Mouse (Mus musculus) small intestine, adult 2 months (tissue): ENCODE measurements around the gene Hivep2.

Source experiments
- CTCF ChIP-seq: fragments of 200-500 bp; IDR thresholded peaks from 2 replicates; pipeline ENCODE4 v1.5.1; 2012; ENCODE audit warnings: low read depth, mild to moderate bottlenecking, control low read depth, inconsistent platforms, low read length, moderate library complexity, mixed read lengths; ENCODE audit not compliant: insufficient replicate concordance, insufficient read length; ENCODE audit errors: extremely low read depth
- POLR2A ChIP-seq: fragments of 200-500 bp; IDR thresholded peaks from 2 replicates; pipeline ENCODE4 v1.6.1; 2012; ENCODE audit warnings: low read depth, mild to moderate bottlenecking, control low read depth, inconsistent platforms, low read length, moderate library complexity

DNA sequence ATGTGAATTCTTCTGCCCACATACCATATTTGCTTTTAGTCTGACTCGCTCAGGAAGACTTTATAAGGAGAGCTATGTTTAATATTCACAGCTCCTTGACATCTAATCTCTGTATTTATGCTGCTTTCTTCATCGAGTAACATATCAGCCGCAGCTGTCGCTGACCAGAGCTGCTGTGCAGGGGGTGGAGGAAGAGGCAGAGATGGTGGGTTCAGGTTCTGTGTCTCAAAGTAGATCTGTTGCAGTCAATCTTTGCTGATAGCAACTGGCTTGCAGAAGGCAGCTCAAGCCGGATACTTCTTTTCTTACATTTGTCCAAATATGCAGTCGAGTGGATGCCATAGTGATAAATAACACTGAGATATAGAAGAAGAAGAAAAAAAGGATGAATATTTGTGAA lies 70.6 kb downstream of the Hivep2 start:
- no peak for TF ChIP-seq POLR2A
- no peak for TF ChIP-seq CTCF
